ENCODE assay signal across 8 mouse cellular contexts in genomic region chr6:81768669-81769537, GRCm38 (mm10).
A peak's percentile ranks its signal among the peaks of the same experiment; 100 is the strongest.
DNase-seq lines count a peak whose midpoint lies in the region; ATAC-seq and TF ChIP-seq lines count a peak whose summit lies in the region.

No protein-coding gene starts in this region.

- no peak overlapping the region for H3K9ac ChIP-seq in hindbrain, embryonic 13.5 days
- no peak overlapping the region for H3K9ac ChIP-seq in neural tube, embryonic 13.5 days

- peak; percentile 79 for ATAC-seq in hindbrain, embryonic 13.5 days (ENCODE audit: low FRiP score)
- peak; percentile 77; the same call in 1 of the 2 replicates for ATAC-seq in neural tube, embryonic 13.5 days (ENCODE audit: low read depth)

- no peak for TF ChIP-seq POLR2A in cerebellum, adult 2 months (IDR thresholded peaks at IDR 0.05; ENCODE audit: borderline replicate concordance, insufficient read depth, low read length)

- no peak overlapping the region for H3K4me3 ChIP-seq in cerebellum, adult 2 months (replicated peaks; ENCODE audit: insufficient read depth, low read depth, low read length)
- H3K4me3 ChIP-seq in hindbrain, embryonic 13.5 days = no peak overlapping the region
- H3K4me3 ChIP-seq in neural tube, embryonic 13.5 days = no peak overlapping the region

- no peaks in the 10 kb centered on the region for H3K4me1 ChIP-seq in cerebellum, adult 2 months (ENCODE audit: control insufficient read depth, insufficient read depth, low read length)
- H3K4me1 ChIP-seq in hindbrain, embryonic 13.5 days (replicated peaks) = peaks cover 6% of the 10 kb centered on the region; the same call in 1 of the 2 replicates
- peaks cover 6% of the 10 kb centered on the region for H3K4me1 ChIP-seq in neural tube, embryonic 13.5 days (replicated peaks)

- no peaks in the 10 kb centered on the region for H3K9me3 ChIP-seq in hindbrain, embryonic 13.5 days
- H3K9me3 ChIP-seq in neural tube, embryonic 13.5 days = no peaks in the 10 kb centered on the region

- no peak overlapping the region for H3K4me2 ChIP-seq in hindbrain, embryonic 13.5 days
- H3K4me2 ChIP-seq in neural tube, embryonic 13.5 days = no peak overlapping the region

- H3K36me3 ChIP-seq in hindbrain, embryonic 13.5 days = no peaks in the 10 kb centered on the region
- no peaks in the 10 kb centered on the region for H3K36me3 ChIP-seq in neural tube, embryonic 13.5 days

- 41% methylated on average over 5 of the region's 5 CpGs for WGBS in cerebellum, adult 2 months
- 56% methylated on average over 5 of the region's 5 CpGs for WGBS in hindbrain, embryonic 13.5 days
- 54% methylated on average over 5 of the region's 5 CpGs for WGBS in neural tube, embryonic 13.5 days

- no peaks in the 10 kb centered on the region for H3K27me3 ChIP-seq in cerebellum, adult 2 months (ENCODE audit: control insufficient read depth, insufficient read depth, low read length)
- H3K27me3 ChIP-seq in hindbrain, embryonic 13.5 days = no peaks in the 10 kb centered on the region
- no peaks in the 10 kb centered on the region for H3K27me3 ChIP-seq in neural tube, embryonic 13.5 days

- peak; percentile 9 to 26 for DNase-seq in cerebellum, adult 2 months
- no peak for DNase-seq in cerebellum, adult 11-12 months
- peak; percentile 16 for DNase-seq in lung, postnatal 10 days
- DNase-seq in lung, postnatal 4 days = no peak
- DNase-seq in ovary, postnatal 10 days (ENCODE audit: low spot score) = no peak
- no peak for DNase-seq in cerebellum, adult 11 months

- H3K27ac ChIP-seq in cerebellum, adult 2 months (ENCODE audit: insufficient read depth, low read length) = no peak overlapping the region
- no peak overlapping the region for H3K27ac ChIP-seq in hindbrain, embryonic 13.5 days
- 0 out of 2 replicates have a peak overlapping the region, but pooled peaks have one; percentile 38 for H3K27ac ChIP-seq in neural tube, embryonic 13.5 days (replicated peaks)

- TF ChIP-seq CTCF in cerebellum, adult 2 months (IDR thresholded peaks at IDR 0.05; ENCODE audit: borderline replicate concordance, insufficient read depth, low read depth, low read length) = peak; percentile 17; the same call in 1 of the 2 replicates

Comparison
In these comparisons a context has a peak if more than half of its experiments do, and no peak if none do; other contexts are left out.
1. DNase-seq: peak in cerebellum, adult 2 months (2 of 2) and lung, postnatal 10 days (single experiment); none in cerebellum, adult 11-12 months (single experiment), lung, postnatal 4 days (0 of 2), ovary, postnatal 10 days (single experiment) and cerebellum, adult 11 months (single experiment).